Mouse (Mus musculus) leukemia stem cell, adult 10-12 weeks (primary cell): ENCODE results near the gene Bsph1. TPM values are rescaled to one million over a fixed set of nuclear protein-coding genes. Genes with fewer than 3 reads are reported as not detected.

Experiments
- polyA plus RNA-seq: library from polyadenylated mRNA; stranded (reverse); fragments of >175 nt; gene quantifications from 2 replicates; pipeline ENCODE4 v1.2.3, GENCODE M21; 2012; ENCODE audit warnings: low replicate concordance

The Bsph1 gene
- 0.64 TPM in 1 of 2 replicates, not detected in the other for polyA plus RNA-seq

DNA sequence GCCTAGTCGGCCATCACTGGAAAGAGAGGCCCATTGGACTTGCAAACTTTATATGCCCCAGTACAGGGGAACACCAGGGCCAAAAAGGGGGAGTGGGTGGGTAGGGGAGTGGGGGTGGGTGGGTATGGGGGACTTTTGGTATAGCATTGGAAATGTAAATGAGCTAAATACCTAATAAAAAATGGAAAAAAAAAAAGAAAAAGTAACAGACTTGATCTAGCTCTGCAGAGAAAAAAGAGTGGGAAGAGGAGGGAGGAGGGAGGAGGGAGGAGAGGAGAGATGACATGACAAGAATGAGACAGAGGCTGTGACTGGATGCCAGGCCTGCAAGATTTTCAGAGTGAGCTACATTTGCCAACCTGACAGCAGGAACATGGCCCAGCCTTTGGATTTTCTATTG, at the start of gene Bsph1:
Gene Bsph1 (plus strand): TSS at position 301 of the 400 bp plus-strand sequence.

Other genes with a start within 250 kb of the Bsph1 start
- gene Vmn1r89, start 237.8 kb upstream of the Bsph1 start, polyA plus RNA-seq, result not detected in 2 replicates
- gene Lig1, start 173.6 kb upstream of the Bsph1 start, polyA plus RNA-seq, result 28.6 and 54.1 TPM in 2 replicates
- gene Zswim9, start 172.1 kb upstream of the Bsph1 start, polyA plus RNA-seq, result 0.47 and 1.3 TPM in 2 replicates
- 1.1 TPM in 1 of 2 replicates, not detected in the other for gene Pla2g4c, start 126.2 kb upstream of the Bsph1 start, polyA plus RNA-seq
- not detected in 2 replicates for gene Cabp5, start 52.7 kb upstream of the Bsph1 start, polyA plus RNA-seq
- not detected in 2 replicates for gene Bsph2, start 120.2 kb downstream of the Bsph1 start, polyA plus RNA-seq
- gene Sult2a5, start 173.1 kb downstream of the Bsph1 start, polyA plus RNA-seq, result not detected in 2 replicates